In the genomic region with DNA sequence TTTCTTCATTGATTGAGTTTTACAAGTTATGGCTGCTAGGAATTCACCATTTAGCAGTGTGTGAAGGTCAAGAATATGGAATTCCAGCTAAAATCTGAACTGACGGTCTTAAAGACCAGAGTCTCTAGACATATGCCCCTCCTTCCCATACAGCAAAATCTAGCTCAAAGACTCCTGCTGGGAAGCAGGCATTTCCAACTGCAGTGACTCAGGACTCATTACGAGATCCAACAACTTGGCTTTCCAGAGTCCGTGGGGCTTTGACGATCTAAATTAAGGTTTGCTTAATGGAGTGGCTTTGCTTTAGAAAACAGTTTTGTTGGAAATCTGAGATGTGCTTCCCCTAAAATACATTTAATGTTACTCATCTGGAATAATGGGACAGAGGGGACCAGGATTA, we compare ENCODE assay signal across 30 mouse cellular contexts.
DNase-seq lines count a peak whose midpoint lies in the region; ATAC-seq and TF ChIP-seq lines count a peak whose summit lies in the region.
"Had no signal": no experiment of that assay in that cellular context is flagged by ENCODE, and none has a peak within 500 bp of the region (broad histone marks: within the 10 kb centered on the region; RNA-seq: fewer than 3 reads in every experiment).

No protein-coding gene starts in this region.

- TF ChIP-seq POLR2A in embryonic fibroblast, embryonic 13.5 days (IDR thresholded peaks at IDR 0.05; ENCODE audit: low read depth, low read length): no peak

- no peak for DNase-seq in hindbrain, embryonic 10.5 days (ENCODE audit: low spot score)
- peak; percentile 61 for DNase-seq in retina, embryonic 14.5 days (ENCODE audit: low spot score)
- no peak for DNase-seq in retina, postnatal 1 day
- no peak for DNase-seq in left cerebral cortex, adult 8-10 months (ENCODE audit: low spot score in 2 of 2)
- no peak for DNase-seq in gastrocnemius, postnatal 10 days
- DNase-seq: adrenal gland, adult 8-10 months; B cell, adult 2 months; cerebellum, adult 11 months; cerebellum, adult 9-11 months; embryo, embryonic 11 days; forebrain, postnatal 0 days; gastrocnemius, postnatal 25 days; heart, adult 11 months; kidney, adult 8-10 months; kidney, postnatal 4 days; layer of hippocampus, postnatal 36 days; liver, postnatal 0 days; lung, postnatal 36 days; right cerebral cortex, postnatal 14 days had no signal

- H3K4me3 ChIP-seq in hindbrain, embryonic 15.5 days: no peak overlapping the region
- H3K4me3 ChIP-seq in hindbrain, embryonic 10.5 days: no peak overlapping the region
- no peak overlapping the region for H3K4me3 ChIP-seq in embryonic fibroblast, embryonic 13.5 days (ENCODE audit: insufficient read depth, low read length)
- H3K4me3 ChIP-seq: embryonic facial prominence, embryonic 13.5 days; forebrain, embryonic 12.5 days; heart, embryonic 10.5 days; heart, embryonic 15.5 days; intestine, embryonic 15.5 days; liver, embryonic 12.5 days had no signal

- H3K9ac ChIP-seq in hindbrain, embryonic 15.5 days: no peak overlapping the region
- H3K9ac ChIP-seq: embryonic facial prominence, embryonic 13.5 days; forebrain, embryonic 12.5 days; forebrain, postnatal 0 days; heart, embryonic 15.5 days; hindbrain, embryonic 14.5 days; intestine, embryonic 15.5 days; liver, embryonic 12.5 days; liver, postnatal 0 days had no signal

- H3K27me3 ChIP-seq in hindbrain, embryonic 15.5 days: no peaks in the 10 kb centered on the region
- no peaks in the 10 kb centered on the region for H3K27me3 ChIP-seq in hindbrain, embryonic 10.5 days (ENCODE audit: insufficient read depth, poor library complexity, severe bottlenecking)
- H3K27me3 ChIP-seq: embryonic facial prominence, embryonic 13.5 days; forebrain, embryonic 12.5 days; heart, embryonic 15.5 days; intestine, embryonic 15.5 days; liver, embryonic 12.5 days had no signal

- H3K4me2 ChIP-seq in hindbrain, embryonic 15.5 days: no peak overlapping the region
- H3K4me2 ChIP-seq: embryonic facial prominence, embryonic 13.5 days; forebrain, embryonic 12.5 days; heart, embryonic 15.5 days; hindbrain, embryonic 14.5 days; intestine, embryonic 15.5 days; liver, embryonic 12.5 days; midbrain, embryonic 11.5 days had no signal

- TF ChIP-seq CTCF in embryonic fibroblast, embryonic 13.5 days (IDR thresholded peaks at IDR 0.05; ENCODE audit: borderline replicate concordance, insufficient read depth, low read length): no peak

- no peaks in the 10 kb centered on the region for H3K9me3 ChIP-seq in hindbrain, embryonic 15.5 days
- H3K9me3 ChIP-seq in hindbrain, embryonic 10.5 days: no peaks in the 10 kb centered on the region
- H3K9me3 ChIP-seq: embryonic facial prominence, embryonic 13.5 days; forebrain, embryonic 12.5 days; heart, embryonic 10.5 days; heart, embryonic 15.5 days; intestine, embryonic 15.5 days; liver, embryonic 12.5 days had no signal

- ATAC-seq in hindbrain, embryonic 15.5 days (ENCODE audit: low FRiP score, low read depth): no peak
- ATAC-seq: forebrain, postnatal 0 days; intestine, embryonic 15.5 days; liver, embryonic 12.5 days; liver, postnatal 0 days had no signal

- no peaks in the 10 kb centered on the region for H3K36me3 ChIP-seq in hindbrain, embryonic 15.5 days
- no peaks in the 10 kb centered on the region for H3K36me3 ChIP-seq in hindbrain, embryonic 10.5 days
- H3K36me3 ChIP-seq: embryonic facial prominence, embryonic 13.5 days; forebrain, embryonic 12.5 days; heart, embryonic 10.5 days; heart, embryonic 15.5 days; intestine, embryonic 15.5 days; liver, embryonic 12.5 days had no signal

- 45% methylated on average over 4 of the region's 4 CpGs for WGBS in hindbrain, embryonic 15.5 days
- 64% methylated on average over 4 of the region's 4 CpGs for WGBS in hindbrain, embryonic 10.5 days

- peak overlapping the region; percentile 64 for H3K27ac ChIP-seq in hindbrain, embryonic 15.5 days (replicated peaks)
- H3K27ac ChIP-seq in hindbrain, embryonic 10.5 days: no peak overlapping the region
- peak overlapping the region; percentile 87 for H3K27ac ChIP-seq in embryonic fibroblast, embryonic 13.5 days (ENCODE audit: insufficient read depth, low read length)
- H3K27ac ChIP-seq: embryonic facial prominence, embryonic 13.5 days; forebrain, embryonic 12.5 days; heart, embryonic 10.5 days; heart, embryonic 15.5 days; intestine, embryonic 15.5 days; kidney, postnatal 0 days; liver, embryonic 12.5 days had no signal

- peaks cover 16% of the 10 kb centered on the region for H3K4me1 ChIP-seq in hindbrain, embryonic 15.5 days (replicated peaks)
- H3K4me1 ChIP-seq in hindbrain, embryonic 10.5 days (replicated peaks): 0 out of 2 replicates have a peak, but pooled peaks cover 2% of the 10 kb centered on the region
- H3K4me1 ChIP-seq in embryonic fibroblast, embryonic 13.5 days (ENCODE audit: control insufficient read depth, insufficient read depth, low read length): peaks cover 12% of the 10 kb centered on the region; the same call in 1 of the 2 replicates
- H3K4me1 ChIP-seq: embryonic facial prominence, embryonic 13.5 days; heart, embryonic 15.5 days; intestine, embryonic 15.5 days; liver, embryonic 12.5 days had no signal
